Mouse (Mus musculus) gastrocnemius, postnatal 10 days (tissue): ENCODE data around the gene Olfr1019. TPM values are rescaled to one million over a fixed set of nuclear protein-coding genes. Genes with fewer than 3 reads are reported as not detected.

Source experiments
- DNase-seq: peaks from one replicate; pipeline ENCODE4 v3.0.0; 2021; ENCODE audit warnings: mixed read lengths
- long read RNA-seq, 2 experiments: library from polyadenylated mRNA; stranded (forward); transcript quantifications; one replicate each; pipeline ENCODE4 v2.0.0; 2021
- total RNA-seq, 2 experiments: library from RNA; stranded (reverse); gene quantifications; 2 replicates each; pipeline ENCODE4 v1.2.3; 2021

Gene Olfr1019
- not detected for total RNA-seq
- long read RNA-seq, experiment 1: 0 reads
- long read RNA-seq, experiment 2: 0 reads

DNA sequence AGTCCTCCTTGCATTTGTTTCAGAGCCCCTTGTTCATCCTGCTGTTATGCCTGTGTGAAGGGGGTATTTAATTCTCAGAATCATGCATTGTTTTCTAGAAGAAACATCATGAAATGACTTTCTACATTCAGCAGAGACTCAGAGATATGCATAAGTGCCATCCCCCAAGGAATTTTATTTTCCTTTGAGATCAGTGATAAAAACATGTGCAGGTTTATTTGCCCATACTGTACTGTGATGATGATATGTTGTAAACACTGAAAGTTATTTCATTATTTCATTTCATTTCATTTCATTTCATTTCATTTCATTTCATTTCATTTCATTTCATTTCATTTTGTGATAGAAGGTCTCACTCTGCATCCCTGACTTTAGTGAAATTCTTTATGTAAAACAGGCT is at the start of gene Olfr1019:
Gene Olfr1019, minus strand, starts transcription at position 101 of the 400 bp plus-strand sequence.
- no peak for DNase-seq

DNA sequence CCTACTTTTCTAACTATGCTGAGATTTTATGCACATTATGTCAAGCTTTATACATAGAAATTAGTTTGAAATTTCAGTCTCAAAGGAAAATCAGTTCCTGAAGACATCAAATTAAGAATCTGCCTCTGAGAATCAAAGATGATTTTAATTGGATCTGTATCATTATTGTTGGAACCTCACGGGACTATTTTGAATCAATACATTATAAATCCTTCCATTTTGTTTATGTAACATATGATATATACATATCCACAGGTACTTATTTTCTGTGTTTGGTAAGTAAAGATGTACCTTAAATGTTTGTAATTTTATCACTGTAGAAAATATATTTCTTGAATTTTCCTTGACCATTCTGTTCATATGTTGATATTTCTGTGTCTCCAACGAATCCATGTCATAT is 40.1 kb upstream of the Olfr1019 start, which contains the start of gene Olfr1023:
Gene Olfr1023, plus strand, starts transcription at position 301 of the 400 bp plus-strand sequence.
- DNase-seq: no peak

DNA sequence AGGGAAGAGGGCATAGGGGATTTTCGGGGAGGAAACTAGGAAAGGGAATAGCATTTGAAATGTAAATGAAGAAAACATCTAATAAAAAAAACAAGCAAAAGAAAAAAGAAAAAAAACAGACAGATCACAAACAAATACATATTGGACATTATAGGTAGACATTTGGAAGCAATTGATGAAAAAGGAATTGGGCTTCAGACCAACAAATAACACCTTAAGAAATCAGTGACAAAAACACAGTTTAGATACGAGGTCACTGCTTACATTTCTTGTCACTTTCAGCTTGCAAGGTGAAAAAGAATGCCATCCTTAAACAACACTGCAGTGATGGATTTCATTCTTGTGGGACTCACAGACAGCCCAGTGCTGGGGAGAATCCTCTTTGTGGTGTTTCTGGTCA is 23.0 kb upstream of the Olfr1019 start, which contains the start of gene Olfr1022:
Gene Olfr1022, plus strand, starts transcription at position 301 of the 400 bp plus-strand sequence.
- DNase-seq: no peak

DNA sequence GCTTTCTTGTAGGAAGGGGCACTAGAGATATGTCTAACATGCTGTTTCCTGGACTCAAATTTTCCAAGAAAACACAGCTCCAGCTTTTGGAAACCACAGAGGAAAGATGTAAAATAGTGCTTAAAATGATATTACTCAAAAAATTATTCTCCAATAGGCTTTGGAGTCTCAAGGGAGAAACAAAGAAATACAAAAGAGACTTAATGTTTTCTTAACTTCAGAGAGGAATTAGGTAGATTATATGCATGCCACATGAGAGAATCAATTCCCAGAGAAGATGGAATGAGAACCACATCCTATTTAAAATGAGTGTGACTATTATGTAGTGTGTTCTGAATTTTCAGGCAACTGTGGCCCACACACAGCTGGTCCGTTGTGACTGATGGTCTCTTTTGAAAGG is 1.4 kb upstream of the Olfr1019 start, which contains the start of gene Olfr1020:
Gene Olfr1020, plus strand, starts transcription at position 301 of the 400 bp plus-strand sequence.
- no peak for DNase-seq

DNA sequence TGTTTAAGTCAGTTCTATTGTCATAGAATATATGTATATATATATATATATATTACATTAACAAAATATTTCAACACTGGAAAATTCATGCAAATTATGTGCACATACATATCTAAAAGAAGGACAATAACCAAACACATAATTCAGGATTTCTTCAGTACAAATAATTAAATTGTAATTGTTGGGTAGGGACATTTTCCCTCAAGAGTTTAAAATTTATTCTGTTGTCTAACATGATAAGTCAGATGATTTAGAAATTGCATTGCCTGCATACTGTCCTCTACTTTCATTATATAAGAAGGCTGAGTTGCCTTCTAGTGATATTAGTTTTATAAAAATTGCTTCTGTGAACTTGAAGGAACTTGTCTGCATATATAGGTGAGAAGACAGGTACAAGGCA is 27.1 kb downstream of the Olfr1019 start, which contains the start of gene Olfr1018:
Gene Olfr1018, plus strand, starts transcription at position 301 of the 400 bp plus-strand sequence.
- DNase-seq: no peak

DNA sequence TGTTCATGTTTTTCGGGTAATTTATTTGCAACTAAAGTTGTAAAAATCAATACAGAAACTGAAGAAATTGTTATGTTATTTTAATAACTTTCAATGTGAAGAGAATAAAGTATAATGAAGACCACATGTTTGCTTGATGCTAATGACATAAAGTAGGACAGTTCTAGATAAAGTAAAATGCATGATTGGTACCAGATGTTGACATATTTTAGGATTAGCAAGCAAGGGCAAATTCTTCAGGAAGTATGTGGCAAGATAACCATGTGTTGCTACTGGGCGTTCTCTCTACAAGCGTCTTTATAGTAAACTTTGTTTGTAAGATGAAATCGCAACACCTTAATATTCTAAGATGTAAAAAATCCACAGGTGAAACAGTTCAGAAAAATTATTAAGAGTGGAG is 40.8 kb downstream of the Olfr1019 start:
- no peak for DNase-seq

DNA sequence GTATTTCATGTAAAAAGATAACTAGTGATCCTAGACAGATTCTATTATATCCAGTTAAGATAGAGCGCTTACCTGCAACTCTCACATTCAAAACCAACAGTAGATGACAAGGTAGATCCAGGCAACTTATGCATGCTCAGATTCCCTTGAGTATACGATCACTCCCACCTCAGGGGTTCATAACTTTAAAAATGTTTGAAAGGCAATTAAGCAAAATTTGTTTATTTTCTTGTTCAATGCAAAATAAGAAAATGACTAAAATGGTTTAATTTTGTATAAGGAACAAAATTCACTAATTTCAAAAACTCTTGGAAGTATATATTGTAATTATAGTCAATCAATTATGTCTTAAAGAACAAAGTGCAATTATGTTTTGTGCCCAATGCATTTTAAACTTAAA is 42.8 kb downstream of the Olfr1019 start, which contains the start of gene Olfr1016:
Gene Olfr1016, minus strand, starts transcription at position 101 of the 400 bp plus-strand sequence.
- no peak for DNase-seq

DNA sequence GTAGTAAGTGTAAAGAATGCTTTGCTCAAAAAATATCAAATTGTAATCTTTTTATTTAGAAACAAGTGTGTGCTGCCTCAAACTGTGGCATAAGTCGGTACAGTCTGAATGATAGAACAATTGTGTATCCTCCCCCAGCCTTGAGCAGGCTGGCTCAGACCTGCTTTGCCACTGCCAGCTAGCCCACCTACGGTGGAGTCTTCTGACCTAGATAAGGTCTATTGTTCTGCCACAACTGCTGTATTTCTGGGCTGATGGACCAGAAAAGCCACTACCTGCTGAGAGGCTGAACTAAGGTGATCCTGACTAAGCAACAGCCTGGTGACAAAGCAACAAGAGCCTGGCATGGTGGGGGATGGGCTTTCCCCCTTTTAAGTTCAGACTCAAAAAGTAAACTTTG is 53.0 kb downstream of the Olfr1019 start:
- no peak for DNase-seq

Other genes with a start within 250 kb of the Olfr1019 start
- not detected for gene Olfr1000, start 233.6 kb downstream of the Olfr1019 start, total RNA-seq
- gene Olfr1002, start 194.8 kb downstream of the Olfr1019 start, total RNA-seq: not detected
- gene Olfr154, start 181.0 kb downstream of the Olfr1019 start, total RNA-seq: not detected
- not detected for gene Olfr1006, start 166.7 kb downstream of the Olfr1019 start, total RNA-seq
- not detected for gene Olfr1008, start 156.1 kb downstream of the Olfr1019 start, total RNA-seq
- not detected for gene Olfr1009, start 130.1 kb downstream of the Olfr1019 start, total RNA-seq
- not detected for gene Olfr1012, start 82.7 kb downstream of the Olfr1019 start, total RNA-seq
- gene Olfr1013, start 78.4 kb downstream of the Olfr1019 start, total RNA-seq: not detected
- not detected for gene Olfr1014, start 72.8 kb downstream of the Olfr1019 start, total RNA-seq
- not detected for gene Olfr1015, start 63.5 kb downstream of the Olfr1019 start, total RNA-seq
- not detected for gene Olfr1016, start 42.9 kb downstream of the Olfr1019 start, total RNA-seq
- gene Olfr1018, start 27.0 kb downstream of the Olfr1019 start, total RNA-seq: not detected
- not detected for gene Olfr1020, start 1.5 kb upstream of the Olfr1019 start, total RNA-seq
- gene Olfr1022, start 23.1 kb upstream of the Olfr1019 start, total RNA-seq: not detected
- gene Olfr1023, start 40.2 kb upstream of the Olfr1019 start, total RNA-seq: not detected
- not detected for gene Olfr1024, start 59.6 kb upstream of the Olfr1019 start, total RNA-seq
- gene Olfr1025-ps1, start 69.7 kb upstream of the Olfr1019 start, total RNA-seq: not detected
- gene Olfr1026, start 76.1 kb upstream of the Olfr1019 start, total RNA-seq: not detected
- not detected for gene Olfr1028, start 105.0 kb upstream of the Olfr1019 start, total RNA-seq
- gene Olfr1029, start 128.4 kb upstream of the Olfr1019 start, total RNA-seq: not detected
- not detected for gene Olfr1030, start 133.8 kb upstream of the Olfr1019 start, total RNA-seq
- not detected for gene Olfr1031, start 144.8 kb upstream of the Olfr1019 start, total RNA-seq
- gene Olfr1032, start 160.1 kb upstream of the Olfr1019 start, total RNA-seq: not detected
- gene Olfr1033, start 175.2 kb upstream of the Olfr1019 start, total RNA-seq: under 1 TPM; 0.09 to 0.45 TPM
- gene Olfr1034, start 200.4 kb upstream of the Olfr1019 start, total RNA-seq: not detected
- not detected for gene Olfr1036, start 228.5 kb upstream of the Olfr1019 start, total RNA-seq
- not detected for gene Olfr1037, start 241.9 kb upstream of the Olfr1019 start, total RNA-seq